Mouse (Mus musculus) bone marrow macrophage, adult 2 months (primary cell): ENCODE measurements around the gene Ssr4.

Experiments
- CTCF ChIP-seq: IDR thresholded peaks from 2 replicates; pipeline ENCODE4 v1.5.1; 2012; ENCODE audit warnings: low read depth, mild to moderate bottlenecking, low read length, moderate library complexity
- POLR2A ChIP-seq: IDR thresholded peaks from 2 replicates; pipeline ENCODE4 v1.6.1; 2012; ENCODE audit warnings: mild to moderate bottlenecking, low read depth, low read length, borderline replicate concordance

DNA sequence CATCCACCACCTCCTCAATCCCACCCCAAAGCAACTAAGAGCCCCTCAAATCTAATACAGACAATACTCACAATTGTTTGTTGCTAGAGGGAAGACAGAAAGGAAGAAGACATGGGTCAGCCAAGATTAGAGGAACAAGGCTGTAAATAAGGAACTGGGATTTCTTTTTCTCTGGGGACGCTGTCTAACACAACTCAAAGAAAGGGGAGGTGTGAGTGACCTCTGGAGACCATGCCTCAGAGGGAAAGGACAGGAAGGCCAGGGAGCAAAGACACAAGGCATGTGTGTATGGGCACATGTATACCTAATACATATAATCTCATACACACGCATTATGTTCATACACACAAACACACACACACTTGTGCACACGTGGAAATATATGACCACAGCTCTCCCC lies 4.6 kb upstream of the Ssr4 start:
- TF ChIP-seq CTCF (no peak), POLR2A (no peak)
